25 mouse cellular contexts compared by ENCODE assay signal in the genomic region with DNA sequence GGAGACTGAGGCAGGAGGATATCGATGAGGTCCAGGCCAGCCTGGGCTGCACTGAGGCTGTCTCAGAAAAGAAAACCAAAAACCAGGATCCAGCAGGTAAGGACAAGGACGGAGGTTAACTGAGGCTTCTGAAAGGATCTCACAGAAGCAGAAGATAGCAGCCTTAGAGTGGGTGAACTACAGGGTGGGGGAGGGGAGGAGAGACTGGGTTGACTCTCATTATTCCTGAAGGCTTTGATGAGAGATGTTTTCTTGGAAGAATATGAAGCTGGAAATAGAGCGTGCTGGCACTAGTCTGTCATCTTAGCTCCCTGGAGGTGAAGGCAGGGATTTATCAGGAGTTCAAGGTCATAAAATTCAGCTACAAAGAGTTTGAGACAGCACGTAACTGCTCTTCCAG. TPM values are rescaled to one million over a fixed set of nuclear protein-coding genes. Genes with fewer than 3 reads are reported as not detected.
DNase-seq lines count a peak whose midpoint lies in the region; ATAC-seq and TF ChIP-seq lines count a peak whose summit lies in the region.
"Had no signal": no experiment of that assay in that cellular context is flagged by ENCODE, and none has a peak within 500 bp of the region (broad histone marks: within the 10 kb centered on the region; RNA-seq: fewer than 3 reads in every experiment).

No protein-coding gene starts in this region.

- no peak for DNase-seq in kidney, postnatal 36 days
- no peak for DNase-seq in liver, embryonic 13.5 days
- DNase-seq in liver, postnatal 0 days, result no peak
- DNase-seq in lung, postnatal 14 days, result no peak
- DNase-seq in forebrain, postnatal 0 days, result no peak
- DNase-seq: adrenal gland, postnatal 10 days; cerebellum, adult 8-10 months; cerebellum, postnatal 36 days; gastrocnemius, adult 2 months; heart, postnatal 36 days; lung, adult 2 months; thymus, postnatal 14 days had no signal

- no peak for TF ChIP-seq EP300 in liver, postnatal 0 days (IDR thresholded peaks at IDR 0.05; ENCODE audit: low read depth)

- H3K9ac ChIP-seq in kidney, embryonic 15.5 days, result no peak overlapping the region
- no peak overlapping the region for H3K9ac ChIP-seq in liver, embryonic 13.5 days
- no peak overlapping the region for H3K9ac ChIP-seq in liver, postnatal 0 days (replicated peaks)
- no peak overlapping the region for H3K9ac ChIP-seq in stomach, embryonic 15.5 days
- no peak overlapping the region for H3K9ac ChIP-seq in forebrain, postnatal 0 days
- H3K9ac ChIP-seq: forebrain, embryonic 13.5 days; hindbrain, embryonic 13.5 days; limb, embryonic 13.5 days; midbrain, embryonic 12.5 days; neural tube, embryonic 15.5 days had no signal

- H3K4me1 ChIP-seq in kidney, embryonic 15.5 days, result peaks cover 22% of the 10 kb centered on the region
- H3K4me1 ChIP-seq in liver, embryonic 13.5 days (replicated peaks), result peaks cover 59% of the 10 kb centered on the region
- peaks cover 31% of the 10 kb centered on the region for H3K4me1 ChIP-seq in liver, postnatal 0 days (ENCODE audit: insufficient read depth)
- H3K4me1 ChIP-seq in stomach, embryonic 15.5 days, result 0 out of 2 replicates have a peak, but pooled peaks cover 5% of the 10 kb centered on the region
- 0 out of 2 replicates have a peak, but pooled peaks cover 3% of the 10 kb centered on the region for H3K4me1 ChIP-seq in forebrain, postnatal 0 days (ENCODE audit: insufficient read depth)

- H3K4me3 ChIP-seq in kidney, embryonic 15.5 days (replicated peaks), result no peak overlapping the region
- no peak overlapping the region for H3K4me3 ChIP-seq in liver, embryonic 13.5 days (replicated peaks)
- no peak overlapping the region for H3K4me3 ChIP-seq in liver, postnatal 0 days (ENCODE audit: low read depth, low read length)
- no peak overlapping the region for H3K4me3 ChIP-seq in stomach, embryonic 15.5 days (replicated peaks)
- H3K4me3 ChIP-seq in forebrain, postnatal 0 days (ENCODE audit: low read depth, low read length), result no peak overlapping the region
- H3K4me3 ChIP-seq: forebrain, embryonic 13.5 days; hindbrain, embryonic 13.5 days; limb, embryonic 13.5 days; midbrain, embryonic 12.5 days; neural tube, embryonic 15.5 days had no signal

- H3K27ac ChIP-seq in kidney, embryonic 15.5 days, result 0 out of 2 replicates have a peak overlapping the region, but pooled peaks have one; percentile 4
- H3K27ac ChIP-seq in liver, embryonic 13.5 days, result peak overlapping the region; percentile 4; the same call in 1 of the 2 replicates
- H3K27ac ChIP-seq in liver, postnatal 0 days (ENCODE audit: low read depth), result no peak overlapping the region
- H3K27ac ChIP-seq in stomach, embryonic 15.5 days, result 0 out of 2 replicates have a peak overlapping the region, but pooled peaks have one; percentile 19
- no peak overlapping the region for H3K27ac ChIP-seq in forebrain, postnatal 0 days (ENCODE audit: low read depth, low read length)
- H3K27ac ChIP-seq: forebrain, embryonic 13.5 days; hindbrain, embryonic 13.5 days; kidney, postnatal 0 days; limb, embryonic 13.5 days; midbrain, embryonic 12.5 days; neural tube, embryonic 15.5 days had no signal

- no peak for ATAC-seq in kidney, embryonic 15.5 days (replicated peaks; ENCODE audit: low FRiP score)
- no peak for ATAC-seq in liver, embryonic 13.5 days (ENCODE audit: low read depth)
- no peak for ATAC-seq in liver, postnatal 0 days
- no peak for ATAC-seq in stomach, embryonic 15.5 days (ENCODE audit: insufficient read depth, low FRiP score, low read depth)
- ATAC-seq in forebrain, postnatal 0 days, result no peak
- ATAC-seq: activated CD4-positive, CD25-positive, alpha-beta regulatory T cell, adult 4 months; forebrain, embryonic 13.5 days; inflammation-experienced regulatory T-cells, adult 6 months had no signal

- H3K27me3 ChIP-seq in kidney, embryonic 15.5 days, result no peaks in the 10 kb centered on the region
- H3K27me3 ChIP-seq in liver, embryonic 13.5 days, result no peaks in the 10 kb centered on the region
- no peaks in the 10 kb centered on the region for H3K27me3 ChIP-seq in liver, postnatal 0 days (ENCODE audit: insufficient read depth, low read length)
- H3K27me3 ChIP-seq in stomach, embryonic 15.5 days (replicated peaks), result no peaks in the 10 kb centered on the region
- no peaks in the 10 kb centered on the region for H3K27me3 ChIP-seq in forebrain, postnatal 0 days (ENCODE audit: insufficient read depth, low read length)
- H3K27me3 ChIP-seq: forebrain, embryonic 13.5 days; hindbrain, embryonic 13.5 days; limb, embryonic 13.5 days; midbrain, embryonic 12.5 days; neural tube, embryonic 15.5 days had no signal

- 84% methylated on average over 4 of the region's 4 CpGs for WGBS in kidney, embryonic 15.5 days
- WGBS in liver, embryonic 13.5 days (ENCODE audit: insufficient replicate concordance), result 80% methylated on average over 4 of the region's 4 CpGs
- 81% methylated on average over 4 of the region's 4 CpGs for WGBS in liver, postnatal 0 days (ENCODE audit: insufficient replicate concordance)
- 79% methylated on average over 4 of the region's 4 CpGs for WGBS in stomach, embryonic 15.5 days
- WGBS in forebrain, postnatal 0 days, result 90% methylated on average over 4 of the region's 4 CpGs

- no peak overlapping the region for H3K4me2 ChIP-seq in kidney, embryonic 15.5 days
- no peak overlapping the region for H3K4me2 ChIP-seq in liver, embryonic 13.5 days
- no peak overlapping the region for H3K4me2 ChIP-seq in liver, postnatal 0 days (ENCODE audit: low read depth, low read length)
- H3K4me2 ChIP-seq in stomach, embryonic 15.5 days, result no peak overlapping the region
- no peak overlapping the region for H3K4me2 ChIP-seq in forebrain, postnatal 0 days (ENCODE audit: low read depth)
- H3K4me2 ChIP-seq: heart, embryonic 11.5 days; midbrain, embryonic 12.5 days had no signal

- H3K36me3 ChIP-seq in kidney, embryonic 15.5 days, result no peaks in the 10 kb centered on the region
- peaks cover 12% of the 10 kb centered on the region for H3K36me3 ChIP-seq in liver, embryonic 13.5 days
- H3K36me3 ChIP-seq in liver, postnatal 0 days (replicated peaks; ENCODE audit: insufficient read depth, low read length), result peaks cover 13% of the 10 kb centered on the region
- no peaks in the 10 kb centered on the region for H3K36me3 ChIP-seq in stomach, embryonic 15.5 days
- H3K36me3 ChIP-seq in forebrain, postnatal 0 days (ENCODE audit: insufficient read depth), result peaks cover 19% of the 10 kb centered on the region
- H3K36me3 ChIP-seq: midbrain, embryonic 12.5 days had no signal

- TF ChIP-seq CTCF in liver, postnatal 0 days (IDR thresholded peaks at IDR 0.05; ENCODE audit: low read depth), result no peak
- TF ChIP-seq CTCF in forebrain, postnatal 0 days (IDR thresholded peaks at IDR 0.05; ENCODE audit: low read depth), result no peak

- H3K9me3 ChIP-seq in kidney, embryonic 15.5 days (replicated peaks), result no peaks in the 10 kb centered on the region
- no peaks in the 10 kb centered on the region for H3K9me3 ChIP-seq in liver, embryonic 13.5 days (replicated peaks)
- no peaks in the 10 kb centered on the region for H3K9me3 ChIP-seq in liver, postnatal 0 days (ENCODE audit: low read length)
- H3K9me3 ChIP-seq in stomach, embryonic 15.5 days, result no peaks in the 10 kb centered on the region
- no peaks in the 10 kb centered on the region for H3K9me3 ChIP-seq in forebrain, postnatal 0 days (ENCODE audit: low read length)
- H3K9me3 ChIP-seq: forebrain, embryonic 13.5 days; hindbrain, embryonic 13.5 days; limb, embryonic 13.5 days; midbrain, embryonic 12.5 days; neural tube, embryonic 15.5 days had no signal

RNA-seq across cellular contexts. Expression of gene Pld3, which starts 9.2 kb away (rescaled TPM):
- 83.1 and 90.5 TPM in 2 replicates for polyA plus RNA-seq in kidney, embryonic 15.5 days (2015; fragmentation: Nextera tagmentation; extraction: Ambion mirVana)
- 53.8 and 58.5 TPM in 2 replicates for polyA plus RNA-seq in liver, embryonic 13.5 days (2015; fragmentation: Nextera tagmentation; extraction: Ambion mirVana)
- polyA plus RNA-seq in liver, postnatal 0 days (2015; fragmentation: Nextera tagmentation; extraction: Ambion mirVana), result 46.5 and 49.3 TPM in 2 replicates
- 77.5 and 81.0 TPM in 2 replicates for polyA plus RNA-seq in stomach, embryonic 15.5 days (2015; fragmentation: Nextera tagmentation; extraction: Ambion mirVana)
- total RNA-seq in forebrain, postnatal 0 days (2014; rRNA removed), result 144 and 219 TPM in 2 replicates
- polyA plus RNA-seq in forebrain, postnatal 0 days (2015; fragmentation: Nextera tagmentation; extraction: Ambion mirVana), result 205 and 246 TPM in 2 replicates

RNA-seq across cellular contexts. Expression of gene 2310022A10Rik, which starts 9.2 kb away (rescaled TPM):
- polyA plus RNA-seq in kidney, embryonic 15.5 days (2015; fragmentation: Nextera tagmentation; extraction: Ambion mirVana), result 26.9 and 29.4 TPM in 2 replicates
- polyA plus RNA-seq in liver, embryonic 13.5 days (2015; fragmentation: Nextera tagmentation; extraction: Ambion mirVana), result 19.7 and 22.8 TPM in 2 replicates
- polyA plus RNA-seq in liver, postnatal 0 days (2015; fragmentation: Nextera tagmentation; extraction: Ambion mirVana), result 8.6 and 9.0 TPM in 2 replicates
- 21.0 and 23.4 TPM in 2 replicates for polyA plus RNA-seq in stomach, embryonic 15.5 days (2015; fragmentation: Nextera tagmentation; extraction: Ambion mirVana)
- total RNA-seq in forebrain, postnatal 0 days (2014; rRNA removed), result 7.5 and 8.7 TPM in 2 replicates
- 26.3 and 28.1 TPM in 2 replicates for polyA plus RNA-seq in forebrain, postnatal 0 days (2015; fragmentation: Nextera tagmentation; extraction: Ambion mirVana)

RNA-seq across cellular contexts. Expression of gene Hipk4, which starts 20.8 kb away (rescaled TPM):
- polyA plus RNA-seq in kidney, embryonic 15.5 days (2015; fragmentation: Nextera tagmentation; extraction: Ambion mirVana), result 0.39 and 0.92 TPM in 2 replicates
- polyA plus RNA-seq in liver, embryonic 13.5 days (2015; fragmentation: Nextera tagmentation; extraction: Ambion mirVana), result 0.08 and 0.12 TPM in 2 replicates
- polyA plus RNA-seq in liver, postnatal 0 days (2015; fragmentation: Nextera tagmentation; extraction: Ambion mirVana), result 0.04 TPM in 1 of 2 replicates, not detected in the other
- polyA plus RNA-seq in stomach, embryonic 15.5 days (2015; fragmentation: Nextera tagmentation; extraction: Ambion mirVana), result 0.67 and 0.86 TPM in 2 replicates
- 0.38 and 0.95 TPM in 2 replicates for total RNA-seq in forebrain, postnatal 0 days (2014; rRNA removed)
- 0.27 and 0.49 TPM in 2 replicates for polyA plus RNA-seq in forebrain, postnatal 0 days (2015; fragmentation: Nextera tagmentation; extraction: Ambion mirVana)
- total RNA-seq: left cerebral cortex, postnatal 14 days; megakaryocyte, adult 5-6 weeks had no signal
- polyA plus RNA-seq: activated CD4-positive, CD25-positive, alpha-beta regulatory T cell, adult 4 months had no signal

RNA-seq across cellular contexts. Expression of gene Prx, which starts 44.7 kb away (rescaled TPM):
- polyA plus RNA-seq in kidney, embryonic 15.5 days (2015; fragmentation: Nextera tagmentation; extraction: Ambion mirVana), result 4.0 and 4.8 TPM in 2 replicates
- polyA plus RNA-seq in liver, embryonic 13.5 days (2015; fragmentation: Nextera tagmentation; extraction: Ambion mirVana), result 0.78 and 0.88 TPM in 2 replicates
- 0.25 and 0.28 TPM in 2 replicates for polyA plus RNA-seq in liver, postnatal 0 days (2015; fragmentation: Nextera tagmentation; extraction: Ambion mirVana)
- 3.1 and 3.5 TPM in 2 replicates for polyA plus RNA-seq in stomach, embryonic 15.5 days (2015; fragmentation: Nextera tagmentation; extraction: Ambion mirVana)
- total RNA-seq in forebrain, postnatal 0 days (2014; rRNA removed), result 1.9 and 2.4 TPM in 2 replicates
- 1.1 and 1.4 TPM in 2 replicates for polyA plus RNA-seq in forebrain, postnatal 0 days (2015; fragmentation: Nextera tagmentation; extraction: Ambion mirVana)

RNA-seq across cellular contexts. Expression of gene Akt2, which starts 47.5 kb away (rescaled TPM):
- 97.9 and 106 TPM in 2 replicates for polyA plus RNA-seq in kidney, embryonic 15.5 days (2015; fragmentation: Nextera tagmentation; extraction: Ambion mirVana)
- 29.6 and 32.3 TPM in 2 replicates for polyA plus RNA-seq in liver, embryonic 13.5 days (2015; fragmentation: Nextera tagmentation; extraction: Ambion mirVana)
- polyA plus RNA-seq in liver, postnatal 0 days (2015; fragmentation: Nextera tagmentation; extraction: Ambion mirVana), result 24.0 and 25.5 TPM in 2 replicates
- 77.7 and 82.3 TPM in 2 replicates for polyA plus RNA-seq in stomach, embryonic 15.5 days (2015; fragmentation: Nextera tagmentation; extraction: Ambion mirVana)
- total RNA-seq in forebrain, postnatal 0 days (2014; rRNA removed), result 61.1 and 64.2 TPM in 2 replicates
- 53.7 and 53.9 TPM in 2 replicates for polyA plus RNA-seq in forebrain, postnatal 0 days (2015; fragmentation: Nextera tagmentation; extraction: Ambion mirVana)

Comparison
In these comparisons a context has a peak if more than half of its experiments do, and no peak if none do; other contexts are left out.
1. H3K27ac ChIP-seq: peak in kidney, embryonic 15.5 days (single experiment), liver, embryonic 13.5 days (single experiment) and stomach, embryonic 15.5 days (single experiment); none in liver, postnatal 0 days (single experiment) and forebrain, postnatal 0 days (single experiment).